Mouse (Mus musculus): ENCODE measurements at regions not wholly inside any gene's neighbourhood (a gene's known extent, or its start where the extent isn't known, plus 50 kb on each side); places are given as distances from the start of the nearest gene placed in this dataset.

- no peak for TF ChIP-seq POLR2A (IDR thresholded peaks at IDR 0.05; ENCODE audit: control insufficient read depth, low read depth, low read length)
- TF ChIP-seq CTCF (IDR thresholded peaks at IDR 0.05; ENCODE audit: control insufficient read depth, insufficient read depth, insufficient replicate concordance, low read depth, low read length): no peak
Observed at GRCm38 (mm10) chr10:23403351-23403938, 52.9 kb upstream of the Eya4 start.

Measured in testis, adult 2 months (tissue).